Mouse (Mus musculus) cerebellum, adult (tissue): ENCODE data around the gene Trpv4.

Source experiments
- ATAC-seq: cut with Nextera tagmentation; 2 replicates; pipeline ENCODE4 v1.9.2; 2017; ENCODE audit warnings: mild to moderate bottlenecking, moderate library complexity, mixed read lengths; ENCODE audit not compliant: insufficient number of reproducible peaks, low FRiP score, low TSS enrichment

The Trpv4 gene

GRCm38 (mm10) chr5:114658255-114658654 is at the start of gene Trpv4:
TSS of gene Trpv4 (minus strand) at chr5:114658421.
- ATAC-seq: no peak

GRCm38 (mm10) chr5:114707265-114708068 is 49.2 kb upstream of the Trpv4 start, which contains the start of gene Tchp:
TSS of gene Tchp (plus strand) at chr5:114707760.
- peak; percentile 56; the same call in 1 of the 2 replicates for ATAC-seq

- ATAC-seq: no peak
Observed at GRCm38 (mm10) chr5:114702403-114703392, 44.5 kb upstream of the Trpv4 start.

- ATAC-seq: no peak
Observed at GRCm38 (mm10) chr5:114699015-114699414, 40.8 kb upstream of the Trpv4 start.

- ATAC-seq: peak; percentile 84; the same call in 1 of the 2 replicates
Observed at GRCm38 (mm10) chr5:114698044-114698746, 40.0 kb upstream of the Trpv4 start.

- no peak for ATAC-seq
Observed at GRCm38 (mm10) chr5:114696939-114697338, 38.7 kb upstream of the Trpv4 start.

- ATAC-seq: no peak
Observed at GRCm38 (mm10) chr5:114695775-114696174, 37.6 kb upstream of the Trpv4 start.

GRCm38 (mm10) chr5:114690633-114691567 is 32.7 kb upstream of the Trpv4 start, which contains the start of gene Gltp:
TSS of gene Gltp (minus strand) at chr5:114690984.
- peak; percentile 85 for ATAC-seq

GRCm38 (mm10) chr5:114689700-114690366 is 31.6 kb upstream of the Trpv4 start:
- no peak for ATAC-seq

GRCm38 (mm10) chr5:114688703-114689102 is 30.5 kb upstream of the Trpv4 start:
- no peak for ATAC-seq

- ATAC-seq: no peak
Observed at GRCm38 (mm10) chr5:114687901-114688300, 29.7 kb upstream of the Trpv4 start.

GRCm38 (mm10) chr5:114686726-114687210 is 28.5 kb upstream of the Trpv4 start:
- no peak for ATAC-seq

- no peak for ATAC-seq
Observed at GRCm38 (mm10) chr5:114685986-114686385, 27.8 kb upstream of the Trpv4 start.

- ATAC-seq: no peak
Observed at GRCm38 (mm10) chr5:114681717-114682116, 23.5 kb upstream of the Trpv4 start.

- ATAC-seq: no peak
Observed at GRCm38 (mm10) chr5:114680676-114681285, 22.6 kb upstream of the Trpv4 start.

- no peak for ATAC-seq
Observed at GRCm38 (mm10) chr5:114679841-114680591, 21.8 kb upstream of the Trpv4 start.

- no peak for ATAC-seq
Observed at GRCm38 (mm10) chr5:114674594-114674993, 16.4 kb upstream of the Trpv4 start.
